Mouse (Mus musculus): ENCODE results near the gene Egflam.

Gene Egflam

DNA sequence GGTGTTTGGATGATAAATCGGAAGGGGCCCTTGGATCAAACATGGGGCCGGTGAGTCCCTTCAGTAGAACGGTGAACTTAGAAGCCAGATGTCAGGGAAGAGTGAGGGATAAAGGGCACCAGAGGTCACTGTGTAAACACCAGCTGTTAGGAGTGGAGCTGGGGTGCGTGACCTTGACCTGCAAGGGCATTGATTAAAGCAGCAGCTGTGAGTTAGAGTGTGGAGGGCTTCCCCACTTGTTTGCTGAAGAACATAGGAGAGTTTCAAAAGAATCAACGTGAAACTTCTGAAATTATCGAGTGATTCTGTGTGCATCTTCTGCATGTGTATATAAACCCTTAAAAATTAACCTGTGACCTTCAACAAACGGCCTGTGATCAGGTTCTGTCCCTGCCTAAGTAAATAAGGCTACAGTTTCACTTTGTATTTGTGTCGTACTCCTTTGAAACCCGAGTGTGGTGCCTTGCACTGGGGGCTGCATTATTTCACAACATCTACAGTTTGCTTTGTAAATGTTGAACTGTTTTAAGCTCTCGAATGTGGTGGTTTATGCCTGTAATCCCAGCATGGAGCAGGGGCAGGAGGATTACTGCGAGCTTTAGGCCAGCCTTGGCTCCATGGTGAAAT lies 230.2 kb downstream of the Egflam start:
- DNase-seq, result no peak

GRCm38 (mm10) chr15:7167238-7167905 lies 230.8 kb downstream of the Egflam start:
- DNase-seq, result no peak

- no peak for DNase-seq
These were observed 231.5 kb downstream of the Egflam start for GRCm38 (mm10) chr15:7166735-7167134.

DNA sequence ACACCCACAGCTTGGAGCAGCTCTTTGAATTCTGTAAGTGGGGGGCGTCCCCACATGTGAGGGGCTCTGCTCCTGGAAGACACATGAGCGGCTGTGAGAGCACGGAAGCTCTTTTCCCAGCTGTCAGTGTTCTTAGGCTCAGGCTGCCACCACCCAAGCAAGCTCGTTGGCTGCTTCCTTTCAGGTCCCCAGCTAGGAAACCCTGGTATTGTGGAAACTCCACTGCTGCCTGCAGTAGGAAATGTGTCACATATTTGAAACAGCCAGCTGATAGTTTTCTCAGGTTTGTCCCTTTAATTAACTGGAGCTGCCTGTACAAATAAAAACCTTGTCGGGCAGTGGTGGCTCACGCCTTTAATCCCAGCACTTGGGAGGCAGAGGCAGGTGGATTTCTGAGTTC lies 234.3 kb downstream of the Egflam start:
- DNase-seq, result no peak

- no peak for DNase-seq
These were observed 237.9 kb downstream of the Egflam start for GRCm38 (mm10) chr15:7160321-7160720.

GRCm38 (mm10) chr15:7159869-7160268 lies 238.3 kb downstream of the Egflam start:
- no peak for DNase-seq

GRCm38 (mm10) chr15:7157658-7158057 lies 240.5 kb downstream of the Egflam start:
- no peak for DNase-seq

Data from right cerebral cortex, postnatal 14 days (tissue).